Mouse (Mus musculus) hindbrain, postnatal 0 days (tissue): ENCODE data around the gene Epx. TPM values are rescaled to one million over a fixed set of nuclear protein-coding genes. Genes with fewer than 3 reads are reported as not detected.

Experiments
- ATAC-seq: fragments of 200-750 bp; cut with Nextera tagmentation; 2 replicates; pipeline ENCODE4 v1.8.0; 2017; ENCODE audit warnings: mild to moderate bottlenecking, moderate TSS enrichment, moderate library complexity
- DNase-seq: peaks from one replicate; pipeline ENCODE4 v3.0.0-alpha.2; 2015; ENCODE audit warnings: low spot score
- H3K27ac ChIP-seq: fragments of 300-500 bp; sonication (generic); 2 replicates; pipeline ENCODE4 v1.5.1; 2014; ENCODE audit warnings: mild to moderate bottlenecking
- H3K27me3 ChIP-seq: fragments of 300-500 bp; sonication (generic); 2 replicates; pipeline ENCODE4 v1.6.1; 2014; ENCODE audit warnings: low read length, mixed read lengths; ENCODE audit not compliant: insufficient read depth
- H3K36me3 ChIP-seq: fragments of 300-500 bp; sonication (generic); 2 replicates; pipeline ENCODE4 v1.6.1; 2014; ENCODE audit warnings: low read length, mixed read lengths; ENCODE audit not compliant: insufficient read depth
- H3K4me1 ChIP-seq: fragments of 300-500 bp; sonication (generic); 2 replicates; pipeline ENCODE4 v1.6.1; 2014; ENCODE audit warnings: antibody characterized with exemption, low read length, mixed read lengths; ENCODE audit not compliant: insufficient read depth
- H3K4me2 ChIP-seq: fragments of 300-500 bp; sonication (generic); 2 replicates; pipeline ENCODE4 v1.6.1; 2014; ENCODE audit warnings: low read depth, mild to moderate bottlenecking, low read length, moderate library complexity, mixed read lengths
- H3K4me3 ChIP-seq: fragments of 300-500 bp; sonication (generic); 2 replicates; pipeline ENCODE4 v1.5.1; 2014; ENCODE audit warnings: low read length
- H3K9ac ChIP-seq: fragments of 300-500 bp; sonication (generic); replicated peaks from 2 replicates; pipeline ENCODE4 v1.6.1; 2014; ENCODE audit warnings: mild to moderate bottlenecking, low read length, moderate library complexity, mixed read lengths
- H3K9me3 ChIP-seq: fragments of 300-500 bp; sonication (generic); 2 replicates; pipeline ENCODE4 v1.6.1; 2016; ENCODE audit warnings: low read length, mixed read lengths
- CTCF ChIP-seq: IDR thresholded peaks from 2 replicates; pipeline ENCODE4 v1.5.1; 2016; ENCODE audit warnings: antibody characterized with exemption, control low read depth, low read depth
- WGBS: fragments of 180-500 bp; shearing (Covaris S2); extraction: QIAGEN DNeasy Blood & Tissue Kit; methylation state at CpG from one replicate; pipeline ENCODE4 v1.1.7; 2014; 5-methylcytosine and 5-hydroxymethylcytosine counted together
- polyA plus RNA-seq: library from polyadenylated mRNA; unstranded; fragments of >200 nt; fragmentation: Nextera tagmentation; extraction: Ambion mirVana; gene quantifications from 2 replicates; pipeline ENCODE4 v1.2.1, GENCODE M21; 2015
- total RNA-seq: library from RNA; depleted of rRNA; stranded (reverse); fragments of >200 nt; gene quantifications from 2 replicates; pipeline ENCODE4 v1.2.3, GENCODE M21; 2014

The Epx gene
- total and polyA plus RNA-seq, 2 experiments from 2014 or later: 0.89 to 1.6 TPM

- Histone ChIP-seq H3K4me3 (no peak overlapping the region), H3K27me3 (no peaks in the 10 kb centered on the region), H3K9ac (no peak overlapping the region), H3K4me1 (no peaks in the 10 kb centered on the region), H3K9me3 (no peaks in the 10 kb centered on the region), H3K4me2 (no peak overlapping the region), H3K27ac (no peak overlapping the region), H3K36me3 (peaks cover 3% of the 10 kb centered on the region)
- no peak for TF ChIP-seq CTCF
- ATAC-seq (no peak), DNase-seq (no peak)
- WGBS: 94% methylated on average over 13 of the region's 13 CpGs
These were observed 12.5 kb downstream of the Epx start for GRCm38 (mm10) chr11:87862805-87863204.

DNA sequence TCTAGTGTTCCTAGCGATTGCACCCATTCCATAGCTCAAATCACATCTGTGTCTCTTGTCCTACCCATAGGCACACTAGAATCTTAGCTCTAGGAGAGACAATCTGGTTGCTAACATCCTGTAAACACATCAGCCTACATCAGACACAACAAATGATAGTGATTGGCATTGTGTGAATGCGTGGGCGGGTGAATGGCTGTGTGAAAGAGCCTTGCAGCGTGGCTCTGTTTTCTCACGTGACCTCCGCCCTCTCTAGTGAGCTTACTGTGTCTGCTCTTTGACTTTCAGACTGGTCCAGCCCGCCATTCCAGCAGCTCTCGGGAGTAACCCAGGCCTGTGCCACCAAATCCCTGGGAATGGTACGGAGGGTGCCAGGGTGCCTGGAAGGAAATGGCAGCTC lies 14.9 kb downstream of the Epx start:
- TF ChIP-seq CTCF: no peak
- H3K27me3 ChIP-seq: no peaks in the 10 kb centered on the region
- 60% methylated on average over 9 of the region's 9 CpGs for WGBS
- DNase-seq: no peak
- no peak overlapping the region for H3K4me2 ChIP-seq
- no peak overlapping the region for H3K4me3 ChIP-seq
- H3K9ac ChIP-seq: no peak overlapping the region
- peaks cover 3% of the 10 kb centered on the region for H3K36me3 ChIP-seq
- no peaks in the 10 kb centered on the region for H3K4me1 ChIP-seq
- no peaks in the 10 kb centered on the region for H3K9me3 ChIP-seq
- ATAC-seq: no peak
- no peak overlapping the region for H3K27ac ChIP-seq

GRCm38 (mm10) chr11:87859273-87859672 lies 16.1 kb downstream of the Epx start:
- no peak for TF ChIP-seq CTCF
- Histone ChIP-seq H3K9me3 (no peaks in the 10 kb centered on the region), H3K9ac (no peak overlapping the region), H3K36me3 (peaks cover 3% of the 10 kb centered on the region), H3K4me2 (no peak overlapping the region), H3K4me1 (no peaks in the 10 kb centered on the region), H3K4me3 (no peak overlapping the region), H3K27ac (no peak overlapping the region), H3K27me3 (no peaks in the 10 kb centered on the region)
- DNase-seq (no peak), ATAC-seq (no peak)
- WGBS: 86% methylated on average over 11 of the region's 11 CpGs

DNA sequence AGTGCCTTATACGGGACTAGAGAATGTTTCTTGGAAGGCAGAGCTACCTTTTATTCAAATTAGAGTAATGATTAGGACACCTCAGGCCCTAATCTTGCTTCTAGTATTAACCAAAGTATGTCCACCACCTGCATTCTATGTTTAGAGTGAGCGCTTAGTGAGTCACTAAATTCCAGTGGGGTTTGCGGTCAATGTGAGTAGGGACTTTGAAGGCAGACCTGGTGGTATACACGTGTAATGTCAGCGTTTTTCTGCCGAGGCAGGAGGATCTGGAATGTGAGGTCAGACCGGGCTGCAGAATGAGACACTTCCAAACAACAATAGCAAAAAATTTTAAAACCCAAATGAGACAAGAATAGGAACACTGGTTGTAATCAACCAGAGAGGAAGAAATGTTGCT lies 20.8 kb downstream of the Epx start:
- Histone ChIP-seq H3K4me3 (no peak overlapping the region), H3K36me3 (no peaks in the 10 kb centered on the region; the same call in none of the 2 replicates), H3K9ac (no peak overlapping the region), H3K27ac (no peak overlapping the region), H3K4me1 (no peaks in the 10 kb centered on the region), H3K9me3 (no peaks in the 10 kb centered on the region), H3K27me3 (no peaks in the 10 kb centered on the region), H3K4me2 (no peak overlapping the region)
- DNase-seq (no peak), ATAC-seq (no peak)
- TF ChIP-seq CTCF: no peak
- 90% methylated on average over 7 of the region's 7 CpGs for WGBS

- Histone ChIP-seq H3K9me3 (no peaks in the 10 kb centered on the region), H3K36me3 (no peaks in the 10 kb centered on the region; the same call in none of the 2 replicates), H3K27me3 (no peaks in the 10 kb centered on the region), H3K4me3 (peak overlapping the region; percentile 48), H3K4me2 (peak overlapping the region; percentile 94), H3K27ac (peak overlapping the region; percentile 83), H3K4me1 (no peaks in the 10 kb centered on the region), H3K9ac (peak overlapping the region; percentile 44)
- ATAC-seq (peak; percentile 57; the same call in 1 of the 2 replicates), DNase-seq (peak; percentile 7)
- TF ChIP-seq CTCF: no peak
- 28% methylated on average over 8 of the region's 8 CpGs for WGBS
These were observed 21.8 kb downstream of the Epx start for GRCm38 (mm10) chr11:87853597-87853954.

- peak; percentile 97 for DNase-seq
These were observed 22.4 kb downstream of the Epx start, which contains the start of gene Mks1 for GRCm38 (mm10) chr11:87852690-87853596. TSS of gene Mks1 (plus strand) at chr11:87853215.

GRCm38 (mm10) chr11:87847884-87848283 lies 27.5 kb downstream of the Epx start:
- WGBS: 64% methylated on average over 6 of the region's 6 CpGs
- Histone ChIP-seq H3K9me3 (no peaks in the 10 kb centered on the region), H3K4me2 (no peak overlapping the region), H3K36me3 (no peaks in the 10 kb centered on the region), H3K9ac (no peak overlapping the region), H3K4me1 (no peaks in the 10 kb centered on the region), H3K4me3 (no peak overlapping the region), H3K27ac (no peak overlapping the region), H3K27me3 (no peaks in the 10 kb centered on the region)
- DNase-seq (peak; percentile 7), ATAC-seq (no peak)
- TF ChIP-seq CTCF: no peak

More at GRCm38 (mm10) chr11:87852690-87853596, 22.4 kb downstream of the Epx start, which contains the start of gene Mks1:
- Histone ChIP-seq H3K4me1 (no peaks in the 10 kb centered on the region), H3K27me3 (no peaks in the 10 kb centered on the region), H3K4me2 (peak within 1 kb of the TSS; percentile 94), H3K4me3 (peak within 1 kb of the TSS; percentile 48), H3K27ac (peak within 1 kb of the TSS; percentile 83), H3K36me3 (no peaks in the 10 kb centered on the region), H3K9me3 (no peaks in the 10 kb centered on the region), H3K9ac (peak within 1 kb of the TSS; percentile 44)
- WGBS: 5% methylated on average over 40 of the region's 40 CpGs
- ATAC-seq: peak; percentile 96
- 0 out of 2 replicates have a peak, but pooled peaks have one; percentile 3 for TF ChIP-seq CTCF
